Mouse (Mus musculus) CH12.LX (cell line): ENCODE measurements around the gene Recql5. TPM values are rescaled to one million over a fixed set of nuclear protein-coding genes. Genes with fewer than 3 reads are reported as not detected.
A peak's percentile ranks its signal among the peaks of the same experiment; 100 is the strongest.

Source experiments
- DNase-seq: peaks from one replicate; pipeline ENCODE4 v3.0.0-alpha.2; 2013; ENCODE audit errors: extremely low read depth
- H3K27ac ChIP-seq: 2 replicates; pipeline ENCODE4 v1.5.1; 2012; ENCODE audit warnings: low read depth, mild to moderate bottlenecking, control low read depth, moderate library complexity; ENCODE audit not compliant: insufficient read depth
- H3K27me3 ChIP-seq: replicated peaks from 2 replicates; pipeline ENCODE3; 2012; ENCODE audit warnings: inconsistent platforms
- H3K36me3 ChIP-seq, 2 experiments: replicated peaks in 1 of 2; 2 replicates each; pipeline versions ENCODE3 to v1.6.1; 2012; ENCODE audit warnings: inconsistent platforms in 1 of 2, low read length in 1 of 2, mild to moderate bottlenecking in 1 of 2, mixed read lengths in 1 of 2, moderate library complexity in 1 of 2; ENCODE audit not compliant: control insufficient read depth in 1 of 2, insufficient read depth in 1 of 2
- H3K4me1 ChIP-seq, 2 experiments: 2 replicates each; pipeline ENCODE4 v1.6.1; 2012; ENCODE audit warnings: inconsistent platforms in 1 of 2, moderate library complexity in 1 of 2; ENCODE audit not compliant: insufficient read depth in 2 of 2, control insufficient read depth in 1 of 2
- H3K4me2 ChIP-seq: 2 replicates; pipeline ENCODE4 v1.6.1; 2012; ENCODE audit warnings: low read depth, mild to moderate bottlenecking, control low read depth; ENCODE audit not compliant: poor library complexity, insufficient read depth, severe bottlenecking
- H3K4me3 ChIP-seq, 3 experiments: fragments of 150-350 bp in 1 of 3; sonication (generic) in 1 of 3; replicated peaks in 1 of 3; 2 replicates each; pipeline versions ENCODE3 to v1.5.1; 2011 to 2012; ENCODE audit warnings: low read depth in 2 of 3, low read length in 2 of 3, mild to moderate bottlenecking in 2 of 3, moderate library complexity in 2 of 3, control low read depth in 1 of 3, improper control_type of control experiment in 1 of 3, inconsistent platforms in 1 of 3, mixed read lengths in 1 of 3; ENCODE audit not compliant: poor library complexity in 1 of 3
- H3K79me2 ChIP-seq: replicated peaks from 2 replicates; pipeline ENCODE4 v1.6.1; 2012; ENCODE audit warnings: mild to moderate bottlenecking, moderate library complexity; ENCODE audit not compliant: control insufficient read depth, poor library complexity, insufficient read depth, severe bottlenecking; ENCODE audit errors: extremely low read depth
- H3K9ac ChIP-seq: 2 replicates; pipeline ENCODE4 v1.6.1; 2012; ENCODE audit warnings: low read depth, mild to moderate bottlenecking, control low read depth, moderate library complexity; ENCODE audit not compliant: insufficient read depth
- H3K9me3 ChIP-seq: replicated peaks from 2 replicates; pipeline ENCODE3; 2012; ENCODE audit warnings: low read length, inconsistent platforms, mixed read lengths
- BHLHE40 ChIP-seq: IDR thresholded peaks from 2 replicates; pipeline ENCODE4 v1.6.1; 2011; ENCODE audit warnings: mild to moderate bottlenecking, low read depth, low read length, improper control_type of control experiment
- CHD1 ChIP-seq: IDR thresholded peaks from 2 replicates; pipeline ENCODE4 v1.6.1; 2012; ENCODE audit warnings: low read depth, low read length, improper control_type of control experiment, inconsistent platforms
- CHD2 ChIP-seq: IDR thresholded peaks from 2 replicates; pipeline ENCODE4 v1.6.1; 2011; ENCODE audit warnings: low read length, improper control_type of control experiment
- CTCF ChIP-seq, 2 experiments: IDR thresholded peaks in 1 of 2; conservative IDR thresholded peaks in 1 of 2; 2 replicates each; pipeline ENCODE4 v1.5.1; 2011 to 2012; ENCODE audit warnings: low read depth in 2 of 2, low read length in 2 of 2, improper control_type of control experiment in 1 of 2, inconsistent platforms in 1 of 2, mild to moderate bottlenecking in 1 of 2, moderate library complexity in 1 of 2
- E2F4 ChIP-seq: IDR thresholded peaks from 2 replicates; pipeline ENCODE4 v1.6.1; 2011; ENCODE audit warnings: low read depth, low read length, improper control_type of control experiment; ENCODE audit not compliant: insufficient replicate concordance
- ELF1 ChIP-seq: IDR thresholded peaks from 2 replicates; pipeline ENCODE4 v1.6.1; 2014; ENCODE audit warnings: low read depth, mild to moderate bottlenecking, inconsistent platforms, low read length, improper control_type of control experiment
- ETS1 ChIP-seq: conservative IDR thresholded peaks from 2 replicates; pipeline ENCODE4 v1.6.1; 2012; ENCODE audit warnings: low read depth, mild to moderate bottlenecking, inconsistent platforms, low read length, improper control_type of control experiment, moderate library complexity
- GABPA ChIP-seq: IDR thresholded peaks from 2 replicates; pipeline ENCODE4 v1.6.1; 2012; ENCODE audit warnings: low read depth, low read length, improper control_type of control experiment, inconsistent platforms; ENCODE audit not compliant: insufficient replicate concordance
- HCFC1 ChIP-seq: IDR thresholded peaks from 2 replicates; pipeline ENCODE4 v1.6.1; 2012; ENCODE audit warnings: low read depth, mild to moderate bottlenecking, inconsistent platforms, low read length, improper control_type of control experiment
- IRF4 ChIP-seq: IDR thresholded peaks from 2 replicates; pipeline ENCODE4 v1.6.1; 2014; ENCODE audit warnings: low read depth, mild to moderate bottlenecking, inconsistent platforms, low read length, improper control_type of control experiment
- JUN ChIP-seq: IDR thresholded peaks from 2 replicates; pipeline ENCODE4 v1.6.1; 2011; ENCODE audit warnings: low read depth, mild to moderate bottlenecking, low read length, improper control_type of control experiment, moderate library complexity; ENCODE audit not compliant: insufficient read depth
- JUND ChIP-seq: conservative IDR thresholded peaks from 2 replicates; pipeline ENCODE4 v1.6.1; 2011; ENCODE audit warnings: low read depth, low read length, improper control_type of control experiment
- KAT2A ChIP-seq: IDR thresholded peaks from 2 replicates; pipeline ENCODE4 v1.6.1; 2012; ENCODE audit warnings: low read length, improper control_type of control experiment, inconsistent platforms; ENCODE audit not compliant: insufficient replicate concordance
- MAFK ChIP-seq: IDR thresholded peaks from 2 replicates; pipeline ENCODE4 v1.6.1; 2011; ENCODE audit warnings: low read length, improper control_type of control experiment; ENCODE audit not compliant: insufficient replicate concordance
- MAX ChIP-seq: IDR thresholded peaks from 2 replicates; pipeline ENCODE4 v1.6.1; 2011; ENCODE audit warnings: low read length, improper control_type of control experiment
- MAZ ChIP-seq: IDR thresholded peaks from 2 replicates; pipeline ENCODE4 v1.6.1; 2012; ENCODE audit warnings: low read depth, mild to moderate bottlenecking, inconsistent platforms, low read length, improper control_type of control experiment, moderate library complexity
- MYC ChIP-seq: IDR thresholded peaks from 2 replicates; pipeline ENCODE4 v1.6.1; 2011; ENCODE audit warnings: low read depth, mild to moderate bottlenecking, improper control_type of control experiment, low read length
- NRF1 ChIP-seq: IDR thresholded peaks from 2 replicates; pipeline ENCODE4 v1.6.1; 2014; ENCODE audit warnings: low read depth, mild to moderate bottlenecking, inconsistent platforms, low read length, improper control_type of control experiment, moderate library complexity
- PAX5 ChIP-seq: IDR thresholded peaks from 2 replicates; pipeline ENCODE4 v1.6.1; 2012; ENCODE audit warnings: low read length, inconsistent platforms, mixed read lengths
- POLR2A ChIP-seq: IDR thresholded peaks from 2 replicates; pipeline ENCODE4 v1.6.1; 2011; ENCODE audit warnings: low read depth, mild to moderate bottlenecking, improper control_type of control experiment, low read length
- POLR2AphosphoS2 ChIP-seq: IDR thresholded peaks from 2 replicates; pipeline ENCODE4 v1.6.1; 2011; ENCODE audit warnings: low read depth, low read length, improper control_type of control experiment
- RAD21 ChIP-seq: IDR thresholded peaks from 2 replicates; pipeline ENCODE4 v1.6.1; 2011; ENCODE audit warnings: low read depth, mild to moderate bottlenecking, low read length, improper control_type of control experiment, moderate library complexity
- RCOR1 ChIP-seq: conservative IDR thresholded peaks from 2 replicates; pipeline ENCODE4 v1.6.1; 2012; ENCODE audit warnings: low read depth, mild to moderate bottlenecking, inconsistent platforms, low read length, improper control_type of control experiment
- SIN3A ChIP-seq: IDR thresholded peaks from 2 replicates; pipeline ENCODE4 v1.6.1; 2012; ENCODE audit warnings: low read length, improper control_type of control experiment, inconsistent platforms
- TBP ChIP-seq: conservative IDR thresholded peaks from 2 replicates; pipeline ENCODE4 v1.6.1; 2011; ENCODE audit warnings: low read depth, low read length, improper control_type of control experiment
- TCF12 ChIP-seq: IDR thresholded peaks from 2 replicates; pipeline ENCODE4 v1.6.1; 2014; ENCODE audit warnings: low read depth, mild to moderate bottlenecking, inconsistent platforms, low read length, improper control_type of control experiment
- UBTF ChIP-seq: IDR thresholded peaks from 2 replicates; pipeline ENCODE4 v1.6.1; 2012; ENCODE audit warnings: low read depth, mild to moderate bottlenecking, inconsistent platforms, low read length, improper control_type of control experiment, moderate library complexity
- USF1 ChIP-seq: IDR thresholded peaks from 2 replicates; pipeline ENCODE4 v1.6.1; 2014; ENCODE audit warnings: low read depth, mild to moderate bottlenecking, inconsistent platforms, low read length, improper control_type of control experiment
- USF2 ChIP-seq: conservative IDR thresholded peaks from 2 replicates; pipeline ENCODE4 v1.6.1; 2011; ENCODE audit warnings: low read depth, low read length, improper control_type of control experiment
- ZC3H11A ChIP-seq: IDR thresholded peaks from 2 replicates; pipeline ENCODE4 v1.6.1; 2012; ENCODE audit warnings: low read depth, mild to moderate bottlenecking, inconsistent platforms, low read length, improper control_type of control experiment
- ZKSCAN1 ChIP-seq: IDR thresholded peaks from 2 replicates; pipeline ENCODE4 v1.6.1; 2012; ENCODE audit warnings: low read depth, inconsistent platforms, low read length, improper control_type of control experiment, borderline replicate concordance
- ZMIZ1 ChIP-seq: IDR thresholded peaks from 2 replicates; pipeline ENCODE4 v1.6.1; 2012; ENCODE audit warnings: low read depth, mild to moderate bottlenecking, inconsistent platforms, low read length, improper control_type of control experiment
- ZNF384 ChIP-seq: IDR thresholded peaks from 2 replicates; pipeline ENCODE4 v1.6.1; 2012; ENCODE audit warnings: low read depth, low read length, improper control_type of control experiment, inconsistent platforms
- dilution Hi-C: fragments of 300-500 bp; cut with MboI; formaldehyde crosslinking; loops from 2 replicates; pipeline ENCODE4 v1.14.3; 2020; ENCODE audit warnings: low sequenced_read_pairs; ENCODE audit not compliant: extremely low pct_unique_long_range_greater_than_20kb, extremely low pct_ligation_motif_present
- in situ Hi-C: fragments of 300-500 bp; cut with MboI; formaldehyde crosslinking; loops from 3 replicates; pipeline ENCODE4 v1.14.3; 2019; ENCODE audit warnings: low sequenced_read_pairs, low pct_ligation_motif_present, low pct_unique_long_range_greater_than_20kb, mixed read lengths
- polyA plus RNA-seq: library from polyadenylated mRNA; unstranded; fragments of >175 nt; gene quantifications from 2 replicates; pipeline ENCODE4 v1.2.1, GENCODE M21; 2012; ENCODE audit warnings: low read depth; ENCODE audit not compliant: insufficient read length
- total RNA-seq, 2 experiments: library from RNA; depleted of rRNA; stranded (reverse); fragments of 300-350 nt in 1 of 2; fragments of >200 nt in 1 of 2; gene quantifications; 2 replicates each; pipeline ENCODE4 v1.2.3; 2012 to 2014

Recql5 gene
- total and polyA plus RNA-seq, 3 experiments, result 21.8 to 43.3 (median 31.0) TPM

GRCm38 (mm10) chr11:115929031-115929430 lies 4.2 kb downstream of the Recql5 start:
- peak; percentile 72 for DNase-seq
- peak overlapping the region; percentile 92 for H3K4me2 ChIP-seq
- no peaks in the 10 kb centered on the region for H3K27me3 ChIP-seq
- H3K4me1 ChIP-seq, result peaks cover 27 to 72% of the 10 kb centered on the region in 2 experiments
- H3K4me3 ChIP-seq, result peak overlapping the region in 2 of 3 experiments; percentile 2 to 25
- TF ChIP-seq CTCF (conservative IDR thresholded peaks at IDR 0.05 in 1 of 2, IDR thresholded peaks at IDR 0.05 in 1 of 2; ENCODE audit: low read depth in 2 of 2, low read length in 2 of 2) (no peak), MAX (peak; percentile 84), POLR2A (no peak), SIN3A (no peak), ZMIZ1 (no peak), RAD21 (no peak), JUND (no peak), KAT2A (no peak), ELF1 (no peak), USF1 (no peak), ETS1 (no peak), JUN (no peak), ZKSCAN1 (no peak), MAFK (no peak), NRF1 (no peak), ZNF384 (no peak), TBP (no peak), E2F4 (no peak), CHD1 (peak; percentile 2; the same call in 1 of the 2 replicates), TCF12 (no peak; the same call in 1 of the 2 replicates), MYC (peak; percentile 83), BHLHE40 (no peak), UBTF (no peak), ZC3H11A (no peak), RCOR1 (no peak), HCFC1 (no peak), POLR2AphosphoS2 (no peak), PAX5 (no peak), MAZ (no peak), CHD2 (no peak), GABPA (no peak), USF2 (no peak), IRF4 (0 out of 2 replicates have a peak, but pooled peaks have one; percentile 8)
- peaks cover 18% of the 10 kb centered on the region for H3K79me2 ChIP-seq
- in situ Hi-C loops (no loop called here), dilution Hi-C loops (no loop called here)
- H3K9me3 ChIP-seq, result no peaks in the 10 kb centered on the region
- peaks cover 31 to 38% of the 10 kb centered on the region in 2 experiments for H3K36me3 ChIP-seq
- peak overlapping the region; percentile 94 for H3K27ac ChIP-seq
- H3K9ac ChIP-seq, result peak overlapping the region; percentile 52
